Mouse (Mus musculus): ENCODE data around the gene Degs2.

Gene Degs2

DNA sequence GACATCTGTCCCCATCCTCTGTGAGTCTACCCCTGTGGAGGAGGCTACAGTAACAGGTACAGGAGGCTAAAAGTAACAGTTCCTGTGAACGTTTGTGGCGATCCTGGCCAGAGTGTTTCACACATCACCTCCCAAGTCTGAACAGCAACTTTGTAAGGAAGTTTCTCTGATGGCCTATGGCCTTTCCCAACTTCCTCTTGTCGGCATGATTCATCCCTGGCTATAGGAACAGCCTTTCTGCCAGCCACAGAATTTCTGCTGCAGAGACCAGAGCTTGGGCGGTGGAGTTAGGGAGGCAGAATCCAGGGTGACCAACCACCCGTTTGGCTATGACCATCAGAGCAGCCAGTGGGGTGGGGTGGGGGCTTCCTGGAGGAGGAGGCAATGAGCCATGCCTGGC is 2.1 kb downstream of the Degs2 start:
- DNase-seq (ENCODE audit: low read depth, low spot score), result no peak

DNA sequence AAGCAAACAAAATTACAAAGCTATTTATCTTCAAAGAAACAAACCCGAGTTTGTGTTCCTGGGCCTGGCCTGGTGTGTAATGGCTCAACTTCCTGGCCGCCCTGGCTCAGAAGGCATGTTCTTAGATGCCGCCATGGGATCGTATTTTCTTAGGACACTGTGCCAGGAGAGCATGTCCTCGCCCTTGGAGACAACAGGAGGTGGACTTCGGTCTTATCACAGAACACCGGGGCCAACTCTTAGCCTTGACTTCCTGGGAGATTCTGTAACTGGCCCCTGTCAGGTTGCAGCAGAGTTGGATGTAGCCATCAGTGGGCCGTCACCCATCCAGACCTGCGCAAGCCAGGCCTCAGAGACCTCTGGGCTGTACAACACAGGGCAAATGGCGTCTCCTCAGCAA is 2.5 kb downstream of the Degs2 start:
- no peak for DNase-seq (ENCODE audit: low read depth, low spot score)

DNA sequence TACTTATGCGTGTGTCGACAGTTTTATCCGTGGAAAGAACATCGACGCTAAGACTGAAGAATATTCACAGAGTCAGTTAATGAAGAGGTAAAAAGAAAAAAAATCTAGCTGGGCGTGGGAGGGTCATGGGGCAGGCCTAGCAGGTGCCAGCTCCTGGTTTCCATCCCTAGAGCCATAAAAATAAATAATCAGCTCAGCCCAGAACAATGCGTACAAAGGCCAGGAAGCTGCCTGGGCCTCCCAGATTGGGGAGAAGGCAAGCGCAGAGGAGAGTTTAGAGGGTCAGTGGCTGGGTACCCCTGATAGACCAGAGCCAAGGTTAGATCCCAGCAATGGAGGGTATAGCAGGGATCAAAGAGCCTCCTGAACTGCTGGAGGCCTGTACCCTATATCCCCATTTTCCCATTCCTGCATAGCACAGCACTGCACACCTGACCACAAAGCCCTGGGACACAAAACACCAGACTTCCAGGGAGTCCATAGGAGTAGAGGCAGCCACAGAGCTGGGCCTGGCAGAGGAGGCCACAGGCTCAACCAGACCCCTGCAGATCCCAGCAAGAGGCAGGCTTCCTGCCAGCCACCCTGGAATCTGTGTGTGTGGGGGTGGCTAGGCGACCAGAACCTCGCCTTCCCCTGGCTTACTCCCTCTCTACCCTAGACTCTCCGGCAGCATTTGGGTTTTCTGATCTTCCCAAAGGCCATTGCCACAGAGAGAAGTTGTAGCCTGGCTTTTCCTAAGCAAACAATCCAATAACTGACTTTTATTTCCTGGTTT is 3.2 kb downstream of the Degs2 start:
- no peak for DNase-seq (ENCODE audit: low read depth, low spot score)

DNA sequence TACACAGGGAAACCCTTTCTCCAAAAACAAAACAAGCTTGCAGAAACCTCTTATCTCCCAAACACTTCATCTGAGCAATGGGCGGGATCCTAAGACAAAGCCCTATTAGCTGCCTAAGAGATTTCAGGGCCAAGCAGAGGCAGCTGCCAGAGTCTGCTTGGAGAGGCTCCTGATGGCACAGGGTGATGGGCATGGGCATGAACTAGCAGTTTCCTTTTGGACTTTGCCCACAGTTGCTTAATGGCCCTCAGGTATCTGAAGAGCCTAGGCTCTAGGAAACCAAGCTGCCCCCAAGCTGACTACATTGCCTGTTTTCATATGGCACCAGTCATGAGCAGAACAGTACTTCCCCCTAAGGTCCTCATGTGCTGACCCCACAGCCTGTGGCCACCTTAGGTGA is 7.9 kb downstream of the Degs2 start:
- no peak for DNase-seq (ENCODE audit: low read depth, low spot score)

DNA sequence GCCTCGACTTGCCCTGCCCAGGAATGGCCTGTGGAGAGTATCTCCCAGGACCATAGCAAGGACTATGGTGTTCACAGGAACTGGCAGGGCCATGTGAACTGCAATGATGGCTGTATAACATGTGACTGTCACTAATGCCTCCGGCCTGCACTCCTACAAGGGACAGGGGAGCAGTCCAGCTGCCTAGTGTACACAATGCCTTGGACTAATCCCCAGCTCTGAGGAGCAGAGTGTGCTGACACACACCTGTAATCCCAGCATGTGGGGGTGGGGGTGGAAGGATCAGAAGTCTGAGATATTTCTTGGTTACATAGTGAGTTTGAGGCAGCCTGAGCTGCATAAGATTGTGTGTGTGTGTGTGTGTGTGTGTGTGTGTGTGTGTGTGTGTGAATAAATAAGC is 8.5 kb downstream of the Degs2 start:
- no peak for DNase-seq (ENCODE audit: low read depth, low spot score)

DNA sequence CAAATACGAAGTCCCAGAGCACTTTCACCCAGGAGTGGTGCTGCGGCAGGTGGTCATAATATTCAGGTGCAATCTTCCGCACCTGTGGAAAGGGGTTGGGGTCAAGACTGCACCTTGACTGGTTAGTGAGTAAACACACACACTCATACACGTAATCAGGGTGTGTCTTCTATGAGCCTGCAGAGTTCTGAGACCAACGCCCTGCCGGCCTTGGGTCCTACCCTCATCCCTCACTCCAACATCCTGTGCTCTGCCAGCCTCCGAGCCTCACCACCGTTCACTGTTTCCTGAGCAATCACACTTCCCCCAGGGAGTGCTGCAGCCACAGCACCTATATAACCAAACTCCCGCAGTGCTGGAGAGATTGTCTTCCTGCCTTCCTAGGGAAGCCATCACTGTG is 11.6 kb downstream of the Degs2 start:
- no peak for DNase-seq (ENCODE audit: low read depth, low spot score)

DNA sequence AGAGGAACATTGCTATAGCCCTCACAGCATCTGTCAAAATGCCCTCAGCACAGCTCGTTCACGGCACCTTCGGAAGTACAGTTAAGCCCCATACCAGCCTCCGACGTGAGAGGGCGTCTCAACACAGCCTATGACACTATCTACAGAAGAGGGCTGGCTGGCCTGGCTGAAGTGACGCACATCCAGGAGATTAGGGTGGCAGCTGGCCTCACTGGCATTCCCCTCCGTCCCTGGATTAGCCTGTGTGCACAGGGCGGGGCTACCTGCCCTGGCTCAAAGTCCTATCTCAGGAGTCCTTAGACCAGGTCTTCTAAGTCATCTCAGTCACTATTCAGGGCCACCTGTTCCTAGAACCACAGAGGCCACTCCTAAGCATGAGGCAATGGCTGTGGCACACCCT is 12.9 kb downstream of the Degs2 start:
- no peak for DNase-seq (ENCODE audit: low read depth, low spot score)

DNA sequence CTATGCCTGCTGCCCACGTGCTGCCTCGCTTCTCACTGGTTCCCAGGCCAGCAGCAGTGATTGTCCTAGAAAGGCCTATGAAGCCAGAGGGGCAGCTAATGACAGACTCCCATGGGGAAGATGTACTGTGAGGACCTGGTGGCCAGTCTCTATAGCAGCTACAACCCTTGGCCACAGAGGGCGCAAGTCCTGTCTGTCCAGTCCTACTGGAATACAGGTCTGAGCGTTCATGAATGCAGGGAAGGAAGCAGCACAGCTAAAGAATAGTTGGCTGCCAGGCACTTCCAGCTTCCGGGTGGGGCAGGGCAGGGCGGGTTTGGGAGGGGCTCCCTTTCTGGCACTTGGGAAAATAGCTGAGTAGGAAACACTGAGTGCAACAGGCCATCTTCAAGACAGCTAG is 15.2 kb downstream of the Degs2 start:
- no peak for DNase-seq (ENCODE audit: low read depth, low spot score)

DNA sequence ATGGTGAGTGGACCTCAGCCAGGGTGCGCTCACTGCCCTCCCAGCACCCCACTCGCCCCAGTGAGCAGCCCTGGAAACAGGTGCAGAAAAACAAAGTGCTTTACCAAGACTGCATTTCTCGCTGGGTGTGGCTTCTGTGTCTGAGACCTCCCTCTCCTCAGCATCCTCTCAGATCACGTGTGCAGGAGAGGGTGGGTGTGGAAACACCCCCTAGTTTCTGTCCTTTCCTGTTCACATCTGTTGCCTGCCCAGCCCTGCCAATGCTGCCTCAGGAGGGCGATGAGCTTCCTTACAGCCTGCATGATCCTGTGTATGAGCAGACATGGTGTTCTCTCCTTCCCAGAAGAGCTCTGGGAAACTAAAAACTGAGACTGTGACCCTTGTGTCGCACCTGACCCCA is 15.7 kb downstream of the Degs2 start:
- DNase-seq (ENCODE audit: low read depth, low spot score), result no peak

DNA sequence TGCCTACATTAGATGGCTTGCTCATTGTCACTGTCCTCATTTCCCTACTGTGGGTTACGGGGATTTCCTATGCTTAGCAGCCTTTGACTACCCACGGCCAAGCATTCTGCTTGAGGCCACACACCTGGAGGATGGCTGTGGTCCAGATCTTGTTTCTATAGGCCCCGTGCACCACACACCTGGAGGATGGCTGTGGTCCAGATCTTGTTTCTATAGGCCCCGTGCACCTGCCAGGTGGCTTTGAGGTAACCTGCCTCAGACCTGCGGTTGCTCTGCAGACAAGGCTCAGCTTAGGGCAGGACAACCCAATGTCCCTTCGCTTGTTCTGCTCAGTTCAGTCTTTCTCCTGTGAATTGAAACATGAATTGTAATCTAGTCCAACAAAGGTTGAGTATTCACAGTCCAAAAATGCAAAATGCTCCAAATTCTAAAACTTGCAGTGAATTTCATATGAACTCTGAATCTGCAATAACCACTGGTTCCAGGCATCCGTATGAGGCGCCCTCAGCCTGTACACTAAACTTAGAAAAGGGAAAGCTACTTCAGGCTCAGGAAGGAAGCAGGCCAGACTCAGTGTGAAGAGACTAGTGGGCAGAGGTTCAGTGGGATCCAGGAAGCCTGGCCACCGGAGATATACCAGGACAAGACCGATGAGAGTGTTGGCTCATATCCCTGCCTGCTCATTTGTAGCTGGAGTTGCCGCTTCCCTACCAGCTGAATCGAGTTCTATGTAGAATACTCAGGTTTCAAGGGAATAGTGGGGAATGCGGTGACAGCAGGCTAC is 19.7 kb downstream of the Degs2 start:
- DNase-seq (ENCODE audit: low read depth, low spot score), result no peak

DNA sequence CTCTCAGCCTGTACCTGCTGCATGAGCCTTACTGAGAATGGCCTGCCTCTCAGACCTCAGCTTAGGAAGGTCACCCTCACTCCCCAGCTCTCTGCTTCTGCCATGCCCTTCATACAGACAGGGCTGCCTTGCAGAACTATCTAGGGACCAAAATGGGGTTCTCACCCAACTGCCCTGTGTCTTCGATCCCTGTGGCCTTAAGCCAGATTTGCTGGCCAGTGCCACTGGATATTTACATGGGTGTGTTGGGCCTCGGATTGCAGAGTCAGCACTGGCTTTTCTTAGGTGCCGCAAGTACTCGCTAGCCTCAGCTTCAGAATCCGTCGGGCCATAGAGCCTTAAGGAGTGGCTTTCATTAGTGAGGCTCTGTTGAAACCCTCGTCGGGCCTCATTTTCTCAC is 21.3 kb downstream of the Degs2 start:
- no peak for DNase-seq (ENCODE audit: low read depth, low spot score)

DNA sequence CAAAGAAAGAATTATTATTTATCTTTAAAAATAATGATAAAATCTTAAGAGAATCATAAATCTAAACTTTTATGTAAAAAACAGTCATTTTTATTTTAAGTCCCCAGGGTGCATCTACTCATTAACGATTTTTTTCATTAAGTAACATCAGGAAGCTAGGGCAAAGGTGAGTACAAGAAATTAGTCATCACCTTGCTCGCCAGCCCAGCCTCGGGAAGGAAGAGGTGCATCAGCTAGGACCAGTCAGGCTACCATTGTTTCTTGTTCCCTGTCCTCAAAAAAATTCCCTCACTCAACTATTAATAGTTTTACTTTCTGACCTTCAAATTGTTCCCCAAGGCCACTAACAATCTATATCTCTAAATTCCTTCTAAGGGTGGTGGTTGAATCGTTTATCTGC is 23.7 kb downstream of the Degs2 start:
- DNase-seq (ENCODE audit: low read depth, low spot score), result no peak

DNA sequence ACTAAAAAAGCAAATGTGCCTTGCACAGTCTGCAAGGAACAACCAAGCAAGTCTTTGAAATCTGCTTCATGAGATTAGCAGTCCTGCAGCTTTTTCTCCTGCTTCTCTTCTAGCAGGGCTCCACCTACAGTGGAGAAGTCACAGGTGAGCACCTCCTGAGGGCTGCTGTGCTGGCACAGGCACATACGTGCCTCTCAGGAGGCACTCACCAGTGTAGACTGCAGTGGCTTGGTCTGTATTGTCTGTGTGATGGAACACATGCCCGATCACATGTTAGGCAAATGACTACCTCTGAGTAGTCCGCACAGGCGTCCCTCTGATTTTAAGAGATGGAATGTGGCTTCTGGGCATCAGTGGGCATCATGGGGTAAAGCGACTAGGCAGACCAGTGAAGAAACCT is 25.0 kb downstream of the Degs2 start:
- DNase-seq (ENCODE audit: low read depth, low spot score), result no peak

DNA sequence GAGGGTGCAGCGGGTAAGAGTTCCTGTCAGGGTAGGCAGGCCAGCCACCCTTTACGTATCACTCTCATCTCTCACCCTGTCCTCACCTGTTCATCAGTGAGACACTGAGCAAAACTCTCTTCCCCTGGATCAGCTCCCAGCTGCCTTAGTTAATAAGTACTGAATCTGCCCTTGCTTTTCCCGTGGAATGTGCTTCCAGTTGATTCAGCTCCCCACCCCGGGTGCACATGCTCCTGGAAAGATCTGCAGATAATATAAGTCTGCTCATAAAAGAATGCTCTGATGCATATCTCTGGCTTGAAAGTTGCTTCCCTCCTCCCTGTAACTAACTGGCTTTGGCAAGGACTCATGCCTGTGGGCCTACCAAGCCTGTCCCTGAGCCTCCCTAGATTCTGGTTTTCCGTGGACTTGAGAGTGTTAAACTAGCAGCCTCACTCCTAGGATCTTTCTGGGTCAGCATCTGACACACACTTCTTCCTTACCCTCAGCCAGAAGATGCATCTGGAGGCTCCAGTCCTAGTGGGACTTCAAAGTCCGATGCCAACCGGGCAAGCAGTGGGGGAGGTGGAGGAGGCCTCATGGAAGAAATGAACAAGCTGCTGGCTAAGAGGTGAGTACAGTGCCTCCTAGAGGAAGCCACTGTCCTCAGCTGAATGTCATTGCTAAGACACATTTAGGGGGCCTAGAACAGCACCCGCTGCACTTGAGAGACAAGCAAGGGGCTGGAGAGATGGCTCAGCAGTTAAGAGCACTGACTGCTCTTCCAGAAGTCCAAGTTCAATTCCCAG is 26.3 kb downstream of the Degs2 start:
- DNase-seq (ENCODE audit: low read depth, low spot score), result no peak

DNA sequence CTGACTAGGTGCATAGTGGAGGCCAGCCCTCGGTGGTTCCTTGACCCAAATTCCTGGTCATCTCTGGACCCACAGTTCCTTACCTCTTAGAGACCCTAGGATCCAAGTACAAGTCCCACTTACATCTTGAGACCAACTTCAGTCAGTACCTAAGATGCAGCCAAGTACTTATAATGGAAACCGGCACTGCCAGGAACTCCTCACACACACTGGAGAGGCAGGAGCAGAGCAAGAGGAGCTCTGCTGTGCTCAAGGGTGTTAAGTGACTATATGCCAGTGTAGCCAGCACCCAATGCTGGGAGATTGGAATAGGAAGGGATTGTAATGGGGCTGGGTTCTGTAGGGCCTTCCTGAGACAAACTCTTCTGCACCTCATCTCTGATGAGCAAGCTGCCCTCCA is 27.2 kb downstream of the Degs2 start:
- DNase-seq (ENCODE audit: low read depth, low spot score), result no peak

DNA sequence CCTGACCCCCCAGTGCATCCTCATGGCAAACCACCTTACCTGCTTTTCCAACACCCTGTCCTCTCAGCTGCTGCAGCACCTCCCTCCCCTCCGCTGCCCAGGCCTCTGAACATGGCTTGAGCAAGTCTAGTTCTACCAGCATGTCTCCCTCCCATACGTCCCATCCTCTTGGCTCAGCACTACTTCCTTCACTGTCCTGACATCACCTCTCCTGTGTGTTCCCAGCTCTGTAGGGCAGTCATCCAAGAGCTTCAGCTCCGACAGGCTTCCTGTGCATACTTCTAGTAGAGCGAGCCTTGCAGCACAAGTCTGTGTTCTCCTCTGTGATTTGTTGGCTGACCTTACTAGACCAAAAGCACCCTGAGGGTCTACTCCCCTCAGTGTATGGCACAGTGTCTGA is 27.6 kb downstream of the Degs2 start:
- DNase-seq (ENCODE audit: low read depth, low spot score), result no peak

DNA sequence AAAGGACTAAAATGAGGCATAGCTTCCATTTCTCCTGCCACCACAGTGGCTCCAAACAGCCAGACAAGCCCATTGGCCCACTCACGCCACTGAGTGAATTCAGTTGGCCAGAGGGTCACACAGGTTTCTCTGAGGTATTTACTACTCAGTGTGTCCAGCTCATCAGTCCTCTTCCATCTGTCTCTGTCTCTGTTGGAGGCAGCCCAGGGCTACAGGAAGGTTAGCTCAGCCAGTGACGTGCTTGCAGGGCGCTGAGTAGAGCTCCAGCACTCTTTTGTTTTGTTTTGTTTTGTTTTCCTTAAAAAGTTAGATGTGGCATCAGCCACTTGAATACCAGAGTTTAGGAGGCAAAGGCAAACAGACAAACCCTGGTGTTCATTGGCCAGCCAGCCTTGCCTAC is 28.6 kb downstream of the Degs2 start:
- DNase-seq (ENCODE audit: low read depth, low spot score), result no peak

DNA sequence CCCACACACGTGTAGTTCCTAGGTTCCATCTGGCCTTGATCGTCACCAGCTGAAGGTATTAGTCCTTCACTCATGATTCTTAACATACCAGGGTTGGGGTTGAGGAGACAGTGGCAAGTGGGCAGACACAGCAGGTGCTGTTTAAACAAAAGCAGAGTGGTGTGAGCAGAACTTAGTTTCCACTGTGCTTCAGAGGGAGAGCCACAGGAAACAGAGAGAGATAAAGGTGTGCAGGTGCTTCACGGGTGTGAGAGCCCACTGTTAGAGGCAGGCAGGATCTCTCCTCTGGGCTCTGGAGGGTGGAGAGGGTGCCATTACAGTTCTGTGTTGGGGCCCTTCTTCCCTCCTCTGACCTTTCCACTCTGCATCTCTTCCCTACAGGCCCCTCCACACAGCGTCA is 29.2 kb downstream of the Degs2 start:
- DNase-seq (ENCODE audit: low read depth, low spot score), result no peak

DNA sequence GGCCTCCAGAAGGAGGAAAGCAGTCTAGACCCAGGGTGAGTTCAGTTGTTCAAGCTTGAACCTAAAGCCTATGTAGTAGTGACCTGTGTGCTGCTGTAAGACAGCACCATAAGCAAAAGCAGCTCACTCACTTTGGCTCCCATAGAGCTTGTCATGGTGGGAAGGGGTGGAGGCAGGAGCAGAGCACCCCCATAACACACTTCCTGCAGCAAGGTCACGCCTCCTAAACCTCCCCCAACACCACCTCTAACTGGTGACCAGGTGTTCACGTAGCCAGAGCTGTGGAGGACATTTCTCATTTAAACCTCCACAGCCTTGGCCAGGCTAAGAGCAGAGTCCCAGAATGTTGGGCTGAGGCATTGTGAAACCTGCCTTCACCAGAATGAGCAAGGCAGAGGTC is 30.6 kb downstream of the Degs2 start:
- DNase-seq (ENCODE audit: low read depth, low spot score), result no peak

DNA sequence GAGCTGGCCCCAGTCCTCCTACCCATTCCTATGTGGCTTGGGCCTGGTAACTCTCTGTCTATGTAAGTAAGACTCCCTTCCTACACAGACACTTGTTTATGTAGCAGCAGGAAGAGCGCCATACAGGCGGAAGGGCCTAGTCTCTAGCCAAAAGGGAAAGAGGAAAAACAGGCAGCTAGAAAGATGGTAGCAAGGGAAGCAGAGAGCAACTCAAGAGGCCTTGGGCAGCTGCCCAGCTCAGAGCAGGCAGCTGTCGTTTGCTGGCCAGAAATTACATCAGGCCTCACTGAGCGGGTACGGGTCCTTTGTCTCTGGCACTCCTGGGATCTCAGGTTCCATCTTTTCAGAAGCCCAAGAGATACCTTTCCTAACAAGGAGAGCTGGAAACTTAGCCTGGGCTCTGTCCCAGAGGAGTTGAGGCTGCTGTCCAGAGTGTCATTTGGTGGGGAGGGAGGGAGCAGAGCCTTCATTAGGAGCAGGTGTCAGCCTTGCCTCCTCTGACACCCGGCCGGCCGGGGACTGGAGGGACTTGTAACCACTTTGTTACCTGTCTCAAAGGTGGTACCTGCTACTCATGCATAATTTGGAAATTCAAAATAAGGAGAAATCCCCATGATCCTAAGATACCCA is 33.4 kb downstream of the Degs2 start:
- DNase-seq (ENCODE audit: low read depth, low spot score), result no peak

DNA sequence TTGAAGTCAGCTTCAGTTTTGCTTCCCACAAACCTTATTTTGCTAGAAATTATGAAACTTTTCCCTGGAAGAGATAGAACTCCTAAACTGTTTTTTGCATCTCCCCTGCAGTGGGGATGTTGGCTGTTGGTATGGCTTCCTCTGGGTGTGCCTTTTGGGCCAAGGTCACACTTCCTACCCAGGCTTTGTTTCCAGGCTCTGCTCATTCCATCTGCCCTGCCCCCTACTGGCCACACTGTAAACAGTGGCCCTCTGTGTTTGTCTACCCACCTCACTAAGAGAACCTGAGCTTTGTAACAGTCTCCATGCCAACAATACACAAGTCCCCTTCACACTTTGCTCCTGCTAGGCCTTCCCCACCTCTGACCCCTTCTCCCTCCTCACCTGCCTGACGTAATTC is 44.8 kb downstream of the Degs2 start:
- peak; percentile 39 for DNase-seq (ENCODE audit: low read depth, low spot score)

Data from forelimb bud, embryonic 11.5 days (tissue).